Mouse (Mus musculus): ENCODE measurements around the gene Wdr93. TPM values are rescaled to one million over a fixed set of nuclear protein-coding genes. Genes with fewer than 3 reads are reported as not detected.

Gene Wdr93
- total RNA-seq, 1 experiment from 2014 or later: not detected

Other genes with a start within 250 kb of the Wdr93 start
- not detected in 2 replicates for gene Rhcg, start 125.5 kb upstream of the Wdr93 start, total RNA-seq (2017)
- gene Ticrr, start 83.0 kb upstream of the Wdr93 start, total RNA-seq (2017): 0.98 and 1.6 TPM in 2 replicates
- gene Kif7, start 27.4 kb upstream of the Wdr93 start, total RNA-seq (2017): 0.12 TPM in 1 of 2 replicates, not detected in the other
- not detected in 2 replicates for gene Plin1, start 10.3 kb upstream of the Wdr93 start, total RNA-seq (2017)
- gene Pex11a, start within 50 bp of the Wdr93 start, total RNA-seq (2017): 0.37 TPM in 1 of 2 replicates, not detected in the other
- gene Mesp1, start 50.6 kb downstream of the Wdr93 start, total RNA-seq (2017): not detected in 2 replicates
- gene Mesp2, start 67.6 kb downstream of the Wdr93 start, total RNA-seq (2017): not detected in 2 replicates
- gene Anpep, start 117.9 kb downstream of the Wdr93 start, total RNA-seq (2017): not detected in 2 replicates
- 5.0 and 5.9 TPM in 2 replicates for gene Ap3s2, start 177.5 kb downstream of the Wdr93 start, total RNA-seq (2017)
- not detected in 2 replicates for gene Arpin, start 192.2 kb downstream of the Wdr93 start, total RNA-seq (2017)

Data from neutrophil, adult 5-6 weeks (primary cell).